ENCODE assay signal across 7 mouse cellular contexts in genomic region chr8:70773833-70774232, GRCm38 (mm10). TPM values are rescaled to one million over a fixed set of nuclear protein-coding genes. Genes with fewer than 3 reads are reported as not detected.
DNase-seq lines count a peak whose midpoint lies in the region; ATAC-seq and TF ChIP-seq lines count a peak whose summit lies in the region.

No protein-coding gene starts in this region.

- no peaks in the 10 kb centered on the region for H3K9me3 ChIP-seq in hindbrain, embryonic 12.5 days (replicated peaks)
- H3K9me3 ChIP-seq in limb, embryonic 12.5 days, result no peaks in the 10 kb centered on the region

- peaks cover 63% of the 10 kb centered on the region for H3K36me3 ChIP-seq in hindbrain, embryonic 12.5 days
- H3K36me3 ChIP-seq in limb, embryonic 12.5 days, result peaks cover 71% of the 10 kb centered on the region
- H3K36me3 ChIP-seq in myocyte (ENCODE audit: control insufficient read depth, insufficient read depth), result peaks cover 5% of the 10 kb centered on the region

- H3K27ac ChIP-seq in hindbrain, embryonic 12.5 days, result peak overlapping the region; percentile 30
- 0 out of 2 replicates have a peak overlapping the region, but pooled peaks have one; percentile 37 for H3K27ac ChIP-seq in limb, embryonic 12.5 days

- peak overlapping the region; percentile 90 for H3K4me2 ChIP-seq in hindbrain, embryonic 12.5 days (replicated peaks)
- H3K4me2 ChIP-seq in limb, embryonic 12.5 days, result peak overlapping the region; percentile 13; the same call in 1 of the 2 replicates
- H3K4me2 ChIP-seq in myocyte (ENCODE audit: low read depth), result peak overlapping the region; percentile 93

- no peak for TF ChIP-seq POLR2A in brain, embryonic 14.5 days (IDR thresholded peaks at IDR 0.05; ENCODE audit: borderline replicate concordance, extremely low read depth, insufficient read depth, insufficient read length, poor library complexity, severe bottlenecking)
- TF ChIP-seq POLR2A in myocyte (IDR thresholded peaks at IDR 0.05; ENCODE audit: insufficient read length, low read depth), result peak; percentile 57

- no peak overlapping the region for H3K4me3 ChIP-seq in hindbrain, embryonic 12.5 days
- H3K4me3 ChIP-seq in limb, embryonic 12.5 days (replicated peaks), result no peak overlapping the region
- peak overlapping the region; percentile 92 for H3K4me3 ChIP-seq in myocyte

- no peaks in the 10 kb centered on the region for H3K27me3 ChIP-seq in hindbrain, embryonic 12.5 days
- H3K27me3 ChIP-seq in limb, embryonic 12.5 days, result no peaks in the 10 kb centered on the region
- H3K27me3 ChIP-seq in myocyte (ENCODE audit: control insufficient read depth, insufficient read depth, insufficient read length), result no peaks in the 10 kb centered on the region

- H3K9ac ChIP-seq in hindbrain, embryonic 12.5 days, result 0 out of 2 replicates have a peak overlapping the region, but pooled peaks have one; percentile 33
- peak overlapping the region; percentile 96; the same call in 1 of the 2 replicates for H3K9ac ChIP-seq in limb, embryonic 12.5 days (replicated peaks)

- H3K4me1 ChIP-seq in hindbrain, embryonic 12.5 days, result peaks cover 42% of the 10 kb centered on the region
- peaks cover 43% of the 10 kb centered on the region for H3K4me1 ChIP-seq in limb, embryonic 12.5 days (replicated peaks)

- WGBS in hindbrain, embryonic 12.5 days, result 73% methylated on average over 9 of the region's 9 CpGs
- WGBS in limb, embryonic 12.5 days, result 71% methylated on average over 9 of the region's 9 CpGs

- DNase-seq in MN1 (ENCODE audit: low spot score), result peak; percentile 97
- DNase-seq in brain, embryonic 14.5 days (ENCODE audit: low read depth), result peak; percentile 92
- DNase-seq in gastrocnemius, adult 18-20 months (ENCODE audit: low spot score), result peak; percentile 90
- no peak for DNase-seq in yolk sac, embryonic 10.5 days (ENCODE audit: low spot score)

- ATAC-seq in hindbrain, embryonic 12.5 days (ENCODE audit: low FRiP score), result no peak
- no peak for ATAC-seq in limb, embryonic 12.5 days (ENCODE audit: insufficient number of reproducible peaks, insufficient read depth, low FRiP score, low TSS enrichment, low read depth)

- H3ac ChIP-seq in myocyte (ENCODE audit: control insufficient read depth, insufficient read length), result no peak overlapping the region

- peaks cover 21% of the 10 kb centered on the region for H3K79me2 ChIP-seq in myocyte (ENCODE audit: control insufficient read depth, insufficient read depth)

- no peak for TF ChIP-seq CTCF in brain, embryonic 14.5 days (IDR thresholded peaks at IDR 0.05; ENCODE audit: borderline replicate concordance, extremely low read depth, insufficient read depth, insufficient read length)

TF ChIP-seq in myocyte, 11 proteins besides CTCF, POLR2A, EP300 and RAD21:
- TF ChIP-seq MYOG (IDR thresholded peaks at IDR 0.05; ENCODE audit: control insufficient read depth in 1 of 3, insufficient read depth in 1 of 3, insufficient read length in 2 of 3, low read depth in 2 of 3) (peak; percentile 53 to 98 (median 95)), USF1 (IDR thresholded peaks at IDR 0.05; ENCODE audit: low read depth) (no peak), POLR2AphosphoS2 (IDR thresholded peaks at IDR 0.05; ENCODE audit: insufficient read length, low read depth) (no peak), TCF3 (IDR thresholded peaks at IDR 0.05; ENCODE audit: insufficient read length, low read depth) (peak; percentile 54), CEBPB (IDR thresholded peaks at IDR 0.05; ENCODE audit: insufficient read depth, poor library complexity, severe bottlenecking) (no peak), MYOD1 (IDR thresholded peaks at IDR 0.05; ENCODE audit: control insufficient read depth in 1 of 3, insufficient read length in 2 of 3, low read depth in 2 of 3) (peak in 2 of 3 experiments; percentile 95 to 96), E2F4 (IDR thresholded peaks at IDR 0.05; ENCODE audit: insufficient read depth) (no peak), MAX (IDR thresholded peaks at IDR 0.05; ENCODE audit: low read depth) (no peak), REST (IDR thresholded peaks at IDR 0.05; ENCODE audit: insufficient read depth, insufficient read length) (no peak), TCF12 (IDR thresholded peaks at IDR 0.05; ENCODE audit: insufficient read depth, poor library complexity, severe bottlenecking) (peak; percentile 71)

RNA-seq across cellular contexts. Expression of gene Pik3r2, which starts 2.7 kb away (rescaled TPM):
- polyA plus RNA-seq in brain, embryonic 14.5 days (2012; rRNA removed), result 150 and 161 TPM in 2 replicates
- 10 to 100 TPM; 13.3 to 15.1 TPM for total RNA-seq in gastrocnemius, adult 18-20 months (2021)
- polyA plus RNA-seq in hindbrain, embryonic 12.5 days (2016; fragmentation: Nextera tagmentation; extraction: Ambion mirVana), result 84.5 and 85.5 TPM in 2 replicates
- 80.2 and 80.6 TPM in 2 replicates for polyA plus RNA-seq in limb, embryonic 12.5 days (2016; fragmentation: Nextera tagmentation; extraction: Ambion mirVana)
- 130 TPM for polyA plus RNA-seq in myocyte (2012; fragmentation: generic; extraction: Trizol)

RNA-seq across cellular contexts. Expression of gene Mpv17l2, which starts 13.1 kb away (rescaled TPM):
- polyA plus RNA-seq in brain, embryonic 14.5 days (2012; rRNA removed), result 29.1 and 45.0 TPM in 2 replicates
- total RNA-seq in gastrocnemius, adult 18-20 months (2021), result 10 to 100 TPM; 19.9 to 20.9 TPM
- 38.2 and 38.3 TPM in 2 replicates for polyA plus RNA-seq in hindbrain, embryonic 12.5 days (2016; fragmentation: Nextera tagmentation; extraction: Ambion mirVana)
- 25.8 and 29.0 TPM in 2 replicates for polyA plus RNA-seq in limb, embryonic 12.5 days (2016; fragmentation: Nextera tagmentation; extraction: Ambion mirVana)
- polyA plus RNA-seq in myocyte (2012; fragmentation: generic; extraction: Trizol), result 73.0 TPM

RNA-seq across cellular contexts. Expression of gene Rab3a, which starts 19.4 kb away (rescaled TPM):
- 468 and 475 TPM in 2 replicates for polyA plus RNA-seq in brain, embryonic 14.5 days (2012; rRNA removed)
- total RNA-seq in gastrocnemius, adult 18-20 months (2021), result 10 to 100 TPM; 32.5 to 36.5 TPM
- polyA plus RNA-seq in hindbrain, embryonic 12.5 days (2016; fragmentation: Nextera tagmentation; extraction: Ambion mirVana), result 126 and 134 TPM in 2 replicates
- 13.7 and 13.8 TPM in 2 replicates for polyA plus RNA-seq in limb, embryonic 12.5 days (2016; fragmentation: Nextera tagmentation; extraction: Ambion mirVana)
- polyA plus RNA-seq in myocyte (2012; fragmentation: generic; extraction: Trizol), result 34.9 TPM

RNA-seq across cellular contexts. Expression of gene Mast3, which starts 31.0 kb away (rescaled TPM):
- polyA plus RNA-seq in brain, embryonic 14.5 days (2012; rRNA removed), result 45.2 and 48.3 TPM in 2 replicates
- 1 to 10 TPM; 2.7 TPM for total RNA-seq in gastrocnemius, adult 18-20 months (2021)
- 16.0 and 17.7 TPM in 2 replicates for polyA plus RNA-seq in hindbrain, embryonic 12.5 days (2016; fragmentation: Nextera tagmentation; extraction: Ambion mirVana)
- polyA plus RNA-seq in limb, embryonic 12.5 days (2016; fragmentation: Nextera tagmentation; extraction: Ambion mirVana), result 13.2 and 14.5 TPM in 2 replicates
- 31.7 TPM for polyA plus RNA-seq in myocyte (2012; fragmentation: generic; extraction: Trizol)

RNA-seq across cellular contexts. Expression of gene Il12rb1, which starts 34.4 kb away (rescaled TPM):
- polyA plus RNA-seq in brain, embryonic 14.5 days (2012; rRNA removed), result 0.11 and 0.14 TPM in 2 replicates
- under 1 TPM in 1 of 2 experiments, not detected in 1; 0.07 TPM for total RNA-seq in gastrocnemius, adult 18-20 months (2021)
- polyA plus RNA-seq in hindbrain, embryonic 12.5 days (2016; fragmentation: Nextera tagmentation; extraction: Ambion mirVana), result not detected in 2 replicates
- not detected in 2 replicates for polyA plus RNA-seq in limb, embryonic 12.5 days (2016; fragmentation: Nextera tagmentation; extraction: Ambion mirVana)
- 6.5 TPM for polyA plus RNA-seq in myocyte (2012; fragmentation: generic; extraction: Trizol)

Comparison
In these comparisons a context has a peak if more than half of its experiments do, and no peak if none do; other contexts are left out.
1. H3K4me2 ChIP-seq: peak in every context shown above with its lines; median percentile 93 in myocyte; 90 in hindbrain, embryonic 12.5 days; 13 in limb, embryonic 12.5 days.